Mouse (Mus musculus): ENCODE measurements around the gene Gp1bb. TPM values are rescaled to one million over a fixed set of nuclear protein-coding genes. Genes with fewer than 3 reads are reported as not detected.
A peak's percentile ranks its signal among the peaks of the same experiment; 100 is the strongest.

Gene Gp1bb
- total RNA-seq (2012; rRNA removed) (not detected in 2 replicates), total RNA-seq (2014; rRNA removed) (not detected in 2 replicates), polyA plus RNA-seq (2012; ENCODE audit: insufficient read length, low read depth) (not detected in 2 replicates)

DNA sequence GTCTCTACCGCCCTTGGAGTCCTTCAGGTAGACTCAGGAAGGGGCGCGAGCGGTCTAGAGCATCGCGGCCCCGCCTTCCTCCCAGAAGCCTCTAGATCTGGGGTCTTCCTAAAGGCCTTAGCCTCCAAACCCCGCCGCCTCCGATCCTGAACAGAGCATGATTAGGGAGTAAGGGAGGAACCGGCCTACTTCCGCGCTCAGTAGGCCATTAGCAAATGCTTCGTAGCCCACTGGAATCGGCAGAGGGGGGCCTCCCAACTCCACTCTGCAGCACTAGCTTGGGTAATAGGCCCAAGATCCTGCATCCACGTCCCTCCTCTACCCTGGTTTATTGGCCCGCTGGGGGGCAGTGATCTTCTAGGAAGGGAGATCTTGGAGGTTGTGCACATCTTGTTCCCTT is at the start of gene Gp1bb:
TSS of gene Gp1bb (minus strand) at position 385 of the 400 bp plus-strand sequence.
- Histone ChIP-seq H3K79me2 (replicated peaks; ENCODE audit: control insufficient read depth, extremely low read depth, insufficient read depth, poor library complexity, severe bottlenecking) (no peaks in the 10 kb centered on the region), H3K27me3 (replicated peaks) (peaks cover 75% of the 10 kb centered on the region), H3K36me3 (replicated peaks in 1 of 2; ENCODE audit: control insufficient read depth in 1 of 2, insufficient read depth in 1 of 2, low read length in 1 of 2) (no peaks in the 10 kb centered on the region), H3K27ac (ENCODE audit: insufficient read depth, low read depth) (no peak within 1 kb of the TSS), H3K9ac (ENCODE audit: insufficient read depth, low read depth) (no peak within 1 kb of the TSS), H3K4me2 (ENCODE audit: insufficient read depth, low read depth, poor library complexity, severe bottlenecking) (no peak within 1 kb of the TSS), H3K4me3 (replicated peaks in 1 of 3; ENCODE audit: low read depth in 2 of 3, low read length in 2 of 3, poor library complexity in 1 of 3) (no peak within 1 kb of the TSS), H3K9me3 (replicated peaks; ENCODE audit: low read length) (peaks cover 11% of the 10 kb centered on the region), H3K4me1 (ENCODE audit: control insufficient read depth in 1 of 2, insufficient read depth in 2 of 2) (peaks cover 6 to 32% of the 10 kb centered on the region in 2 experiments)
- no peak for DNase-seq (ENCODE audit: extremely low read depth)
- in situ Hi-C loops (cut with MboI; ENCODE audit: low pct_ligation_motif_present, low pct_unique_long_range_greater_than_20kb, low sequenced_read_pairs), result loop anchor here (5.0 kb wide), 1 partner anchor 270 kb away; no protein-coding TSS in a partner anchor
- dilution Hi-C loops (cut with MboI; ENCODE audit: extremely low pct_ligation_motif_present, extremely low pct_unique_long_range_greater_than_20kb, low sequenced_read_pairs), result no loop called here
- TF ChIP-seq TCF12 (IDR thresholded peaks at IDR 0.05; ENCODE audit: low read depth, low read length), result no peak
- no peak for TF ChIP-seq HCFC1 (IDR thresholded peaks at IDR 0.05; ENCODE audit: low read depth, low read length)
- no peak for TF ChIP-seq NELFE (IDR thresholded peaks at IDR 0.05; ENCODE audit: low read depth, low read length)
- no peak for TF ChIP-seq MAZ (IDR thresholded peaks at IDR 0.05; ENCODE audit: low read depth, low read length)
- TF ChIP-seq SIN3A (IDR thresholded peaks at IDR 0.05; ENCODE audit: low read length), result no peak
- no peak for TF ChIP-seq BHLHE40 (IDR thresholded peaks at IDR 0.05; ENCODE audit: low read depth, low read length)
- TF ChIP-seq TBP (conservative IDR thresholded peaks at IDR 0.05; ENCODE audit: low read depth, low read length), result no peak

DNA sequence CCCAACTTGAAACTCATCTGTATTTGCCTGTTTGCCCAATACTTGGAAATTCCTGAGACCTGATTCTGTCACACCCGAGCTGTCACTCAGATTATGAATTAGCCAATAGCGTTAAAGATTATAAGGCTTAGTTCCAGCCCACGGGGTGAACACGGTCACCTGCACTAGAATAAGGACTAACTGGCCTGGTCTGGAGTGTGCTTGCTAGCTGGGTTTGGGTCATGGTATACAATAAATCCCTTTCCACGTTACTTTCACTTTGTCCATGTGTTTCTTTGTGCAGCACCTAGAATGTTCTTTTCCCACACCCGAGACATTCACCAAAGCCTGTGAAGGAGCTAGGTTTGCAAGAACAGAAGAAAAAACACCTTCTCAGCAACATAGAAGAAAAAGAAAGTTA is 47.7 kb upstream of the Gp1bb start:
- Histone ChIP-seq H3K4me1 (ENCODE audit: control insufficient read depth in 1 of 2, insufficient read depth in 2 of 2) (peaks cover 16 to 23% of the 10 kb centered on the region in 2 experiments), H3K36me3 (replicated peaks in 1 of 2; ENCODE audit: control insufficient read depth in 1 of 2, insufficient read depth in 1 of 2, low read length in 1 of 2) (no peaks in the 10 kb centered on the region), H3K79me2 (replicated peaks; ENCODE audit: control insufficient read depth, extremely low read depth, insufficient read depth, poor library complexity, severe bottlenecking) (no peaks in the 10 kb centered on the region), H3K4me3 (replicated peaks in 1 of 3; ENCODE audit: low read depth in 2 of 3, low read length in 2 of 3, poor library complexity in 1 of 3) (no peak overlapping the region), H3K27ac (ENCODE audit: insufficient read depth, low read depth) (no peak overlapping the region), H3K9me3 (replicated peaks; ENCODE audit: low read length) (no peaks in the 10 kb centered on the region), H3K4me2 (ENCODE audit: insufficient read depth, low read depth, poor library complexity, severe bottlenecking) (peak overlapping the region; percentile 51), H3K27me3 (replicated peaks) (no peaks in the 10 kb centered on the region), H3K9ac (ENCODE audit: insufficient read depth, low read depth) (no peak overlapping the region)
- dilution Hi-C loops (cut with MboI; ENCODE audit: extremely low pct_ligation_motif_present, extremely low pct_unique_long_range_greater_than_20kb, low sequenced_read_pairs) (no loop called here), in situ Hi-C loops (cut with MboI; ENCODE audit: low pct_ligation_motif_present, low pct_unique_long_range_greater_than_20kb, low sequenced_read_pairs) (no loop called here)
- TF ChIP-seq SIN3A (IDR thresholded peaks at IDR 0.05; ENCODE audit: low read length), result no peak
- no peak for TF ChIP-seq ETS1 (conservative IDR thresholded peaks at IDR 0.05; ENCODE audit: low read depth, low read length)
- no peak for TF ChIP-seq MAZ (IDR thresholded peaks at IDR 0.05; ENCODE audit: low read depth, low read length)
- TF ChIP-seq BHLHE40 (IDR thresholded peaks at IDR 0.05; ENCODE audit: low read depth, low read length), result no peak
- TF ChIP-seq RAD21 (IDR thresholded peaks at IDR 0.05; ENCODE audit: low read depth, low read length), result no peak
- TF ChIP-seq POLR2A (IDR thresholded peaks at IDR 0.05; ENCODE audit: low read depth, low read length), result no peak
- no peak for TF ChIP-seq GABPA (IDR thresholded peaks at IDR 0.05; ENCODE audit: insufficient replicate concordance, low read depth, low read length)
- no peak for TF ChIP-seq ELF1 (IDR thresholded peaks at IDR 0.05; ENCODE audit: low read depth, low read length)
- no peak for TF ChIP-seq POLR2AphosphoS2 (IDR thresholded peaks at IDR 0.05; ENCODE audit: low read depth, low read length)
- TF ChIP-seq USF1 (IDR thresholded peaks at IDR 0.05; ENCODE audit: low read depth, low read length), result no peak
- TF ChIP-seq RCOR1 (conservative IDR thresholded peaks at IDR 0.05; ENCODE audit: low read depth, low read length), result no peak
- no peak for TF ChIP-seq SMC3 (IDR thresholded peaks at IDR 0.05; ENCODE audit: low read depth, low read length)
- no peak for TF ChIP-seq MXI1 (IDR thresholded peaks at IDR 0.05; ENCODE audit: low read depth, low read length)
- DNase-seq (ENCODE audit: extremely low read depth), result no peak

Measured in CH12.LX (cell line).